Mouse (Mus musculus) frontal cortex, adult 2 months (tissue): ENCODE data around the gene Zfp94. TPM values are rescaled to one million over a fixed set of nuclear protein-coding genes. Genes with fewer than 3 reads are reported as not detected.
A peak's percentile ranks its signal among the peaks of the same experiment; 100 is the strongest.

ENCODE experiments used
- DNase-seq, 2 experiments: peaks; one replicate each; pipeline ENCODE4 v3.0.0; 2022; ENCODE audit warnings: low spot score in 1 of 2; ENCODE audit errors: extremely low spot score in 1 of 2
- polyA plus RNA-seq: library from polyadenylated mRNA; depleted of rRNA; stranded (reverse); fragments of >200 nt; gene quantifications from 2 replicates; pipeline ENCODE4 v1.2.3, GENCODE M21; 2012

Gene Zfp94
- polyA plus RNA-seq, 1 experiment = 20.3 TPM

GRCm38 (mm10) chr7:24322593-24322992 lies 6.1 kb upstream of the Zfp94 start:
- DNase-seq = no peak

DNA sequence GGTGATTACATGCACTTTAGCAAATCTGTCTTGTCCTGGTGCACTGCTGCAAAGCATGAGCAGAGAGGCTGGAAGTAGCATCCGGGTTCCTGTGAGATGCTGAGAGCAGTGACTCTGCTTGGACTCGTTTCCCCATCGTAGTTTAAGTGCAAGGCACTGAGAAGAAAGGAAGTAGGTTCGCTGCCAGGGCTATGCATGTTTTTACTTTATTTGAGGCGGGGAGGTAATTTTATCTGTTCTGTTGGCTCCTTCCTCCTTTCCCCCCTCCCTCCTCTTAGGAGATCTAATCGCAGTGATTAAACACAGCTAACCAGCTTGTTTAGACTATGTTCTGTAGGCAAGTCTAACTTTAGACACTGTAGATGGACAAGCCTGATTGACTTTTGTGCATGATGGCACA lies 2.5 kb upstream of the Zfp94 start:
- DNase-seq = no peak

GRCm38 (mm10) chr7:24315726-24316566 lies 520 bp downstream of the Zfp94 start:
- peak in 1 of 2 experiments; percentile 11 for DNase-seq

GRCm38 (mm10) chr7:24300771-24301282 lies 15.6 kb downstream of the Zfp94 start, which contains the start of gene Zfp61:
Zfp61 (minus strand) TSS chr7:24301232.
- peak in 1 of 2 experiments; percentile 29 for DNase-seq

- DNase-seq = peak in 1 of 2 experiments; percentile 29
Observed at GRCm38 (mm10) chr7:24299823-24300481, 16.5 kb downstream of the Zfp94 start.

GRCm38 (mm10) chr7:24298973-24299708 lies 17.3 kb downstream of the Zfp94 start:
- DNase-seq = peak; percentile 91 to 92

GRCm38 (mm10) chr7:24298635-24298972 lies 17.9 kb downstream of the Zfp94 start:
- peak in 1 of 2 experiments; percentile 11 for DNase-seq

- no peak for DNase-seq
Observed at GRCm38 (mm10) chr7:24297361-24298095, 18.9 kb downstream of the Zfp94 start.

DNA sequence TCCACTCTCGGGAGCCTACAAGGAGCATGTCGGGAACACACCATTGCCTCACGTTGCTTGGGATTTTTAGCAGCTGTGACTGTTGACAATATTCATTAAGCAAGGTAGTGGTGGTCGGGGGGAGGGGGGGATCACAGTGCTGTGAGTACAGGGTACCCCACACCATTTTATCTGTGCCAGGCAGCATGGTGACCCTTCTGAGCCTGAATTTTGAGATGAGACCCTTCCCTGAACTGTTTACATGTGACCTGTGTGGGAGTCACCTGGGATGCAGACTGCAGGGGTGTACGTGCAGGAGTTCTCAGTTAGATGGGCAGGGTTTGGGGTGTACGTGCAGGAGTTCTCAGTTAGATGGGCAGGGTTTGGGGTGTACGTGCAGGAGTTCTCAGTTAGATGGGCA lies 20.1 kb downstream of the Zfp94 start:
- DNase-seq = no peak

GRCm38 (mm10) chr7:24295376-24295775 lies 21.1 kb downstream of the Zfp94 start:
- DNase-seq = no peak

GRCm38 (mm10) chr7:24294763-24295162 lies 21.7 kb downstream of the Zfp94 start:
- DNase-seq = no peak

GRCm38 (mm10) chr7:24293061-24293851 lies 23.2 kb downstream of the Zfp94 start:
- DNase-seq = no peak

GRCm38 (mm10) chr7:24291387-24292090 lies 24.9 kb downstream of the Zfp94 start:
- no peak for DNase-seq

DNA sequence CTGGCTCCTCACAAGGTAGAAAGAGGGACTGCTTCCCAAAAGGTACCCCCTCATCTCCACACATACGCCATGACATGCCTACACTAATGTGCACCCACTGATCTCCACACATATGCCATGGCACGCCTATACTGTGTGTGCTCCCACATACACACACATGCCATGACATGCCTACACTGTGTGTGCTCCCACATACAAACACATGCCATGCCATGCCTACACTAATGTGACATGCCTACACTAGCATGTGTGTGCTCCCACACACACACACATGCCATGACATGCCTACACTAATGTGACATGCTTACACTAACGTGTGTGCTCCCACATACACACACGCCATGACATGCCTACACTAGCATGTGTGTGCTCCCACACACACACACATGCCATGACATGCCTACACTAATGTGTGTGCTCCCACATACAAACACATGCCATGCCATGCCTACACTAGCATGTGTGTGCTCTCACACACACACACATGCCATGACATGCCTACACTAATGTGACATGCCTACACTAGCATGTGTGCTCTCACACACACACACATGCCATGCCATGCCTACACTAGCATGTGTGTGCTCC lies 26.3 kb downstream of the Zfp94 start:
- DNase-seq = no peak

- peak in 1 of 2 experiments; percentile 50 for DNase-seq
Observed at GRCm38 (mm10) chr7:24288512-24288911, 28.0 kb downstream of the Zfp94 start.

GRCm38 (mm10) chr7:24287670-24288069 lies 28.8 kb downstream of the Zfp94 start:
- no peak for DNase-seq

DNA sequence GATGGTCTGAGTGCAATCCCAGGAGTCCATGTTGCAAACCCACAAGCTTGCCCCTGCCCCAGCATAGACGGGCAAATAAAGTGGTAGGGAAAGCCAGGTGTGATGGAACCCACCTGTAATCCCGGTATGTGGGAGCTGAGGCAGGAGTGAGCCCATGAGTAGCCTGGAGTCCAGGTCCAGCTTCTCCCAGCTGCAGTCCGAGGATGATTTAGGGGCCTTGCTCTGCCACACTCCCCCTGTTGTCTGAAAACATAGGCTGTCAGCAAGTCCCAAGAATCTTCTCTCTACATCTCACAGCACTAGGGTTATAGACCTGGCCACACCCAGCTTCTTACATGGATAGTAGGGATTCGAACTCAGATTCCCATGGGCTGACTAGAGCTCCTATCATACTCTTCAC lies 29.6 kb downstream of the Zfp94 start:
- no peak for DNase-seq

GRCm38 (mm10) chr7:24286090-24286489 lies 30.4 kb downstream of the Zfp94 start:
- no peak for DNase-seq

- no peak for DNase-seq
Observed at GRCm38 (mm10) chr7:24280858-24281145, 35.7 kb downstream of the Zfp94 start.
